Mouse (Mus musculus) MEL (cell line): ENCODE data around the gene Ing1.

Experiments used
- CTCF ChIP-seq, 3 experiments: IDR thresholded peaks in 2 of 3; conservative IDR thresholded peaks in 1 of 3; 2 replicates each; pipeline ENCODE4 v1.5.1; 2011 to 2012; ENCODE audit warnings: low read length in 3 of 3, low read depth in 2 of 3, mild to moderate bottlenecking in 2 of 3, improper control_type of control experiment in 1 of 3, inconsistent platforms in 1 of 3, mixed read lengths in 1 of 3, moderate library complexity in 1 of 3; ENCODE audit not compliant: control insufficient read depth in 1 of 3, insufficient read depth in 1 of 3, poor library complexity in 1 of 3, severe bottlenecking in 1 of 3
- ELF1 ChIP-seq: IDR thresholded peaks from 2 replicates; pipeline ENCODE4 v1.6.1; 2014; ENCODE audit warnings: low read depth, mild to moderate bottlenecking, inconsistent platforms, low read length, improper control_type of control experiment, moderate library complexity
- GATA1 ChIP-seq: IDR thresholded peaks from 2 replicates; pipeline ENCODE4 v1.6.1; 2011; ENCODE audit warnings: low read depth, low read length, improper control_type of control experiment
- JUND ChIP-seq: IDR thresholded peaks from 2 replicates; pipeline ENCODE4 v1.6.1; 2011; ENCODE audit warnings: low read depth, mild to moderate bottlenecking, improper control_type of control experiment, low read length
- POLR2A ChIP-seq, 2 experiments: IDR thresholded peaks; 2 replicates each; pipeline ENCODE4 v1.6.1; 2011 to 2012; ENCODE audit warnings: low read length in 2 of 2, mild to moderate bottlenecking in 2 of 2, control low read depth in 1 of 2, improper control_type of control experiment in 1 of 2, low read depth in 1 of 2, moderate library complexity in 1 of 2; ENCODE audit not compliant: control insufficient read depth in 1 of 2, insufficient read depth in 1 of 2, poor library complexity in 1 of 2
- SIN3A ChIP-seq: IDR thresholded peaks from 2 replicates; pipeline ENCODE4 v1.6.1; 2012; ENCODE audit warnings: low read length, improper control_type of control experiment, inconsistent platforms
- SMC3 ChIP-seq: IDR thresholded peaks from 2 replicates; pipeline ENCODE4 v1.6.1; 2011; ENCODE audit warnings: low read depth, low read length, improper control_type of control experiment
- USF1 ChIP-seq: IDR thresholded peaks from 2 replicates; pipeline ENCODE4 v1.6.1; 2014; ENCODE audit warnings: low read depth, mild to moderate bottlenecking, inconsistent platforms, low read length, improper control_type of control experiment, moderate library complexity
- USF2 ChIP-seq, 2 experiments: IDR thresholded peaks; 2 replicates each; pipeline ENCODE4 v1.6.1; 2011 to 2012; ENCODE audit warnings: improper control_type of control experiment in 2 of 2, low read length in 2 of 2, borderline replicate concordance in 1 of 2, inconsistent platforms in 1 of 2, low read depth in 1 of 2, mild to moderate bottlenecking in 1 of 2; ENCODE audit not compliant: insufficient read depth in 1 of 2

GRCm38 (mm10) chr8:11591837-11592236 lies 36.5 kb downstream of the Ing1 start:
- no peak for TF ChIP-seq SIN3A
- TF ChIP-seq POLR2A (IDR thresholded peaks at IDR 0.05; ENCODE audit: control insufficient read depth in 1 of 2, insufficient read depth in 1 of 2, low read depth in 1 of 2, low read length in 2 of 2, poor library complexity in 1 of 2): no peak
- TF ChIP-seq GATA1: no peak
- no peak for TF ChIP-seq USF2 (IDR thresholded peaks at IDR 0.05; ENCODE audit: borderline replicate concordance in 1 of 2, insufficient read depth in 1 of 2, low read depth in 1 of 2, low read length in 2 of 2)
- TF ChIP-seq USF1: no peak
- no peak for TF ChIP-seq JUND
- TF ChIP-seq CTCF (IDR thresholded peaks at IDR 0.05 in 2 of 3, conservative IDR thresholded peaks at IDR 0.05 in 1 of 3; ENCODE audit: control insufficient read depth in 1 of 3, insufficient read depth in 1 of 3, low read depth in 2 of 3, low read length in 3 of 3, poor library complexity in 1 of 3, severe bottlenecking in 1 of 3): no peak
- no peak for TF ChIP-seq SMC3
- no peak for TF ChIP-seq ELF1
